Mouse (Mus musculus) cerebellum, postnatal 25 days (tissue): ENCODE data around the gene Stfa2l1.
A peak's percentile ranks its signal among the peaks of the same experiment; 100 is the strongest.
"Not testable (repeated sequence)": the region's sequence is repeated elsewhere in the genome, so short reads cannot be mapped to it uniquely, and the experiment has no call there.

Source experiments
- DNase-seq, 2 experiments: peaks; one replicate each; pipeline ENCODE4 v3.0.0; 2021; ENCODE audit warnings: mixed read lengths in 2 of 2

Gene Stfa2l1

DNA sequence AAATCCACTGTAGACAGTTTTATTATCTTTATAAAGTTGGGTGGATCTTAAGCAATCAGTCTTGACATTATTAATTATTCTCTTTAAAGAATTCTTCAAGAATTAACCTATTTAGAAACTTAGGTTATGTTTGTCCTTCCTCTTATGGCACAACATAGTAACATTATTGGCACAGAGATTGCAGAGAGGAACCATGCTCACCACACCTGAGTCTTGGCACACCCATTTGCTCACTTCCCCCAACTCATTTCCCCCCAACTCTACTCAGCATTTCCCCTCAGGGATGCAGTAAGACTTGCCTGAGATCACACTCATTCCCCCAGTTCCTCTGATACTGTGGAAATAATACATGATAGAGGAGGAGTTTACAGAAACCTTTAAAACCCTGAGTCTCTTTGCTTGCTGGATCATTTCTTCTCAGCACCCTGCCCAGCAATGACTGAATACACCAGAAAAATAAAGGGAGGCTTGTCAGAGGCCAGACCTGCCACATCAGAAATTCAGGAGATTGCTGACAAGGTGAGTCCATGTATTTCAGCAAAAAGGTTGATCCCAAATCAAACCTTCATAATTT is at the start of gene Stfa2l1:
TSS of gene Stfa2l1 (plus strand) at position 410 of the 574 bp plus-strand sequence.
- DNase-seq = no peak

DNA sequence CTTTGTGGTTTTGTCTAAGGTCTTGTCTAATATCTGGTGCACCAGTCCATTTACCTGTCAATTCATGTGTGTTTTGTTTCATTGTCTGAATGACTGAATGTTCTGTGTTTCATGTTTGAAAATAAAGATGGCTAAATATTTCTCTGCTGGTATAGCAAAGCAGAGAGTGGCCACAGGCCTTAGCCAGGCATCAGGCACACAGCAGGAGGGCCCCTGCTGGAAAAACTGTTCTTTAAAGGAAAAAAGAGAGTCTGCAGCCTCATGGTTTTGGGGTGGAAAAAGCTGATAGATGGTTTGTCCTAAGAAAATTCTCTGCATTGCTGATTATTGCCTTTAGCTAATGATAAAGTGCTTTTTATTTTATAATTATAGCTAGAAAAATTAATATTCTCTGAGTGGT is 45.1 kb upstream of the Stfa2l1 start:
- DNase-seq = peak in 1 of 2 experiments; percentile 47

DNA sequence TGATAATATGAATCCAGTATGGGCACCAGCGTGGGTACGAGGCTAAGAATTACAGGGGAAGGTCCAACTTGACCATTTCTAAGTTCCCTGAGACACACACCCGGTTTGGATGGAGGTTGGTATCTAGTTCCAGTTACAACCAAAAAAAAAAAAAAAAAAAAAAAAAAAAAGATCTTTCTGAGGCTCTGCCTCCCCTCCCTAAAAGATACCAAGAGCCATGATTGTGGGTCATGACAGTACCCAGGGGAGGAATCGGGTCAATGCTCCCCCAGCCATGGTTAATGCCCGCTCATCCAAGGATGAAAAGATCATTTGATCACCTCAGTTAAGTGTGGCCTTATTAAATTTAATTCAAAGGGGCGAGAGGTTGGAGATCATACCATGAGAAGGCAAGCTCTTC is 40.9 kb upstream of the Stfa2l1 start:
- not testable (repeated sequence) for DNase-seq

DNA sequence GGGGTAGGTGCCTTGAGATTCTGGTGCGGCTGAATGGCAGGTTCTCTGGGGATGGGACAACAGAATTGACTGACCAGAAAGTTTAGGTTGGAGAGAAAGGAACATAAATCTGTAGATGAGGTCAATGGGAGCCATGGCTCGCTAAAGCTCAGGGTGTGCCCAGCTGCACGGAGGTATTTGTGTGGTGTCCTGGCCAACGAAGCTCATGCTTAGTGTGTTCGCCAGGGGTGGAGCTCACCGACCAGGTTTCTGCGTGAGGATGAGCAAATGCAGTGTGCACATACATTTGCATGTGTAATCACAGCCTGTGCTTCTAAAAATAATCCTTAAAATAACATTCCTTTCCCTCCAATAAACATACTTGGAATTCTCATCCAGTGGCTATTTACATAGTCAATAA is 28.5 kb upstream of the Stfa2l1 start:
- DNase-seq = no peak

DNA sequence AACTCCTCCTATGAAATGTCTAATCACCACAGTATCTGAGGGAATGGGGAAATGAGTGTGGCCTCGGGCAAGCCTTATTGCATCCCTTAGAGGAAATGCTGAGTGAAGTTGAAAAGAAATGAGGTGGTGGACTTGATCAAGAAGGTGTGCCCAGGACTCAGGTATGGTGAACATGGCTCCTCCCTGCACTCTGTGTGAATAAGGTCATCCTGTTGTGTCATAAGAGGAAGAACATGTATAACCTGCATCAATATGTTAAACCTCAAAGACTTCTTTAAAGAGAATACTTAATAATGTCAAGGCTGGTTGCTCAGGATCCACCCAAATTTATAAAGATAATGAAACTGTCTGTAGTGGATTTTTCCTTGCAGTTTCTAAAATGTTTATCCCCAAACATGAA is 25.5 kb upstream of the Stfa2l1 start, which contains the start of gene Csta1:
TSS of gene Csta1 (minus strand) at position 101 of the 400 bp plus-strand sequence.
- no peak for DNase-seq

DNA sequence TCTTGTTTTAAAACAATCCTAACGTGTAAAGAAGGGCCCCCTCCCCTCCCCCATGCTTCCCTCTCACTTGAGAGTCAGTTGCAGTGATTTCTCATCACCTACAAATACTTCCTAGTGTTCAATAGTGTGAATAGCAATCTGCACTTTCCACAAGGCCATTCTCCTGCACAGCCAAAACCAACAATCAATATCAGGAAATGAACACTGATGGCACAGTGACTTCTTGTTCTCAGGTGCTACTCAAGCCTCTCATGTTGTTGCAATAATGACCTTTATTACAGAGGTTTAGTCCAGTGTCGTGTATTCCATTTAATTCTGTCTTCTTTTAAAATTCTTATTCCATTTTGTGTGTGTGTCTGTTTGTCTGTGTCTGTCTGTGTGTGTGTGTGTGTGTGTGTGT is 18.4 kb upstream of the Stfa2l1 start:
- DNase-seq = no peak

DNA sequence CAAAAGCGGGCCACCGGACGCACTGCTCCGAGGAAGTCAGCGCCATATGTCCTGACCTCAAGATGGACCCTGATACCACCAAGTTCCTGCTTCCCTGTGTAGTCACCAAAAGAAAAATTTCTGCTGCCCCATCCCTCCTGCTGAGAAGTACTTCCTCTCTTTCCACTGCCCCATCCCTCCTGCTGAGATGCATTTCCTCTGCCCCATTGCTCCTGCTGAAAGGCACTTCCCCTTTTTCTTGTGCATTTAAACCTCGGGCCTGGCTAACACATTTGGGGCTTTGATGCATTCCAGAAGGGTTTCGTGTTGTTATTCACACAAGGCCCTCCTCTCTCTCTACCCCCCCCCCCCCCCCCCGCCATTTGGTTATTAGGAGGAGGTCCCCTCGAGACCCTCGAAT is 11.2 kb downstream of the Stfa2l1 start:
- DNase-seq = not testable (repeated sequence)

DNA sequence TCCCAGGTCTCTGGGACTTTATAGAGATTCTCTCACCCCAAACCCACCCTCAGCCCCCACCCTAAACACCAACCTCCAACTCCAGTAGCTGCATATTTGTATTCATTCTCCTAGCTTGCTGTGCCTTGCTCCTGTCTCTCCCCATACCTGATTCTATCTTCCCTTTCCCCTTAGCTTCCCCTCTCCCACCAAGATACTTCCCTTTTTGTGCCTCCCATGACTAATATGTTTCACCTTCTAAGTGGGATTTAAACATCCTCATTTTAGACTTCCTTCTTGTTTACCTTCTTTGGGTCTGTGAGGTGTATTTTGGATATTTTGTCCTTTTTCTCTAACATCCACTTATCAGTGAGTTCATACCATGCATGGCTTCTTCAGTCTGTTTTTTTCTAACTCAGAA is 19.5 kb downstream of the Stfa2l1 start:
- no peak for DNase-seq

DNA sequence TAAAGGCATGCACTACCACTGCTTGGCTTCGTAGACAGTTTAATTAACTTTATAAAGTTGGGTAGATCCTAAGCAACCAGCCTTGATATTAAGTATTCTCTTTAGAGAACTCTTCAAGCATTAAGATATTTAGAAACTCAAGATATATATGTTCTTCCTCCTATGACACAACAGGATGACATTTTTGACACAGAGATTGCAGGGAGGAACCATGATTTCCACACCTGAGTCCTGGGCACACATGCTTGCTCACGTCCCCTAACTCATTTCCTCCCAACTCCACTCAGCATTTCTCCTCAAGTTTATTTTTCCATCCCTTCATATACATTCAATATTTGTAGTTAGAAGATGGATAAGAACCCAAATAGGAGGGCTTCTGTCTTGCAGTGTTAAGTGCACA is 23.3 kb downstream of the Stfa2l1 start:
- DNase-seq = no peak

DNA sequence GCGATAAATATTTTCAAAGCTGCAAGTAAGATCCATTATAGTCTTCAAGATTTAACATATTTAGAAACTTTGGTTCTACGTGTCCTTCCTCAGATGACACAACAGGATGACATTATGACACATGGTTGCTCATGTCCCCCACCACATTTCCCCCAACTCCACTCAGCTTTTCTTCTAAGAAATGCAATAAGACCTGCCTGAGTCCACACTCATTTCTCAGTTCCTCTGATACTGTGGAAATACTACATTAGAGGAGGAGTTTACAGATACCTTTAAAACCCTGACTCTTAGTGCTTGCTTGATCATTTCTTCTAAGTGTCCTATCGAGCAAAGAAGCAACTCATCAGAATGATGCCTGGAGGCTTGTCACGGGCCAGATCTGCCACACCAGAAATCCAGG is 27.3 kb downstream of the Stfa2l1 start, which contains the start of gene Gm5483:
TSS of gene Gm5483 (plus strand) at position 301 of the 400 bp plus-strand sequence.
- DNase-seq = not testable (repeated sequence)

DNA sequence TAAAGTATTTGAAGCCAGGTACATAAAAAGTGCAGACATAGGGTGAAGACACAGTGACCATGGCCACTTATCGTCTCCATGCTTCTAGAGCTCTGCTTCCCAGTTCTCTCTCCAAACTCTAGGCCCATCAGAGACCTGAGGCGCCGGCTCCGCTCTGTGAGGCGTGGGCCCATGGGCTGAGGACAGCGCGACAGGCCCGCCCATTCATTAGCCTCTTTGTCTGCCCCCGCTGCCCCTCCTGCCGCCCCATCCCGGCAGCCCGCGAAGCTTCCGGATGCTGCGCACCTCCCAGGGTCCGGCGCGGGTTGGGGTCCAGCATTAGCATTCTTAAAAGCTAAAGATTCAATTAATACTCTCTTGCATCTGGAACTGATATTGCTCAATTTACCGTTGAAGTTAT is 42.6 kb downstream of the Stfa2l1 start:
- no peak for DNase-seq

DNA sequence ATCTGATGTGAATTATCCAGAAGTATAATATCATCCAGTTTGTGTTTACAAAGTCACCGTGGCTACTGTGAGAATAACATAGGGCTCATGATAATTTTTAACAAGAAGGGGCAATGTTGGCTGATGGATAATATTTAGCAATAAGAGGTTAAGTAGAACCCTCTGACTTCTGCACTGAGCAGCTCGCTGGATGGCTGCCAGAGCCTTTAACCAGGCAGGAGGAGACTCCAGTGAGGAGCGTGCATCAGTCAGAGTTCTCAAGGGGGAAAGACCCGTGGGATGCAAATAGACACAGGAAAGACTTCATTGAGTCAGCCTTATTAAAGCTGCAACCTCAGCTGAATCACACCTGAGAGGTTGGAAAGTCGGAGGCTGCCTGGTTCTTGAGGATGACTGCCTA is 47.2 kb downstream of the Stfa2l1 start:
- DNase-seq = no peak

DNA sequence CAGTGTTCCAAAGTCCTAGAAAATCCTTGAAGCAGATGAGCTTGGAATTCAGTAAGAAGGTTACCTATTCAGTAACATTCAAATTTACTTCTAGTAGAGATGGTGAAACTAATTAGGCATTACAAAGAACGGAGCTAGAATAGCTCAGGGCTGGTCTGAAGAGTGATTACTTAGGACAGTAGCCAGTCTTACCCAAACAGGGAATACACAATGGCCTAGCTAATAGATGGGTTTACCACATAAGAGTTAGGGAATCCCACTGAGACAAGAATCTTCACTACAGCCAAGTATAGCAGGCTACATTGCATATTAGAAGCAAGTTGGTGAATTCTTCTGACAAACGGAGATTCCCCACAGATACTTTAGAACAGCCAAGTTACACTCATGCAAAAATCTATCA is 49.1 kb downstream of the Stfa2l1 start:
- DNase-seq = not testable (repeated sequence)

DNA sequence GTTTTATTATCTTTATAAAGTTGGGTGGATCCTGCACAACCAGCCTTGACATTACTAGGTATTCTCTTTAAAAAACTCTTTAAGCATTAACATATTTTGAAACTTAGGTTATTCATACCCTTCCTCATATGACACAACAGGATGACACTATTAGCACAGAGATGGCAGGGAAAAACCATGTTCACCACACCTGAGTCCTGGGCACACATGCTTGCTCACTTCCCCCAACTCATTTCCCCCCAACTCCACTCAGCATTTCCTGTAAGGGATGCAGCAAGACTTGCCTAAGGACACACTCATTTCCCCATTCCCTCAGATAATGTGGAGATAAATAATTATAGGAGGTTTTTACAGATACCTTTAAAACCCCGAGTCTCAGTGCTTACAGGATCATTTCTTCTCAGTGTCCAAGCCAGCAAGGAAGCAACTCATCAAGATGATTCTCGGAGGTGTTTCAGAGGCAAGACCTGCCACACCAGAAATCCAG is 53.4 kb downstream of the Stfa2l1 start, which contains the start of gene Gm5416:
TSS of gene Gm5416 (plus strand) at position 437 of the 487 bp plus-strand sequence.
- no peak for DNase-seq
